Mouse (Mus musculus) 416B (cell line): ENCODE measurements around the gene Spocd1.
A peak's percentile ranks its signal among the peaks of the same experiment; 100 is the strongest.
"Not testable (repeated sequence)": the region's sequence is repeated elsewhere in the genome, so short reads cannot be mapped to it uniquely, and the experiment has no call there.

ENCODE experiments used
- DNase-seq: peaks from one replicate; pipeline ENCODE4 v3.0.0; 2011; ENCODE audit warnings: low read depth

The Spocd1 gene

GRCm38 (mm10) chr4:129928949-129929348 is at the start of gene Spocd1:
TSS of gene Spocd1 (plus strand) at chr4:129929249.
- DNase-seq: no peak

- DNase-seq: no peak
Observed at GRCm38 (mm10) chr4:129880615-129881014, 48.4 kb upstream of the Spocd1 start.

DNA sequence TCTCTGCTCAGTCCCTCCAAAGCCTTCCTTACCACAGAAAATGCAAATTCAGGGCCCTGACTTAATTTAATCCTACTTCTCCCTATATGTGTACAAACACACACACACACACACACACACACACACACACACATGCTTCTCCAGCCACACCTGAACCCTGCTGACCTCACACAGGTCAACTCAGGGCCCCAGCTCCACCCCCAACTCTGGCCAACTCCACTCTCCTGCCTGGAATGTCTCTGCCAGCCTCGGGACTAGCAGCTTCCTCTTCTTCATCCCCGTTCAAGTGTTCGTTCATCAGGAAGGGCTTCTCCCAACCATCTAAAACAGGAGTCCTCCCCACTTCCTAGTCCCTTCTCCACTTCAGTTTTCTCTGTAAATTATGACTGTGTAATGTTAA is 47.4 kb upstream of the Spocd1 start:
- DNase-seq: no peak

DNA sequence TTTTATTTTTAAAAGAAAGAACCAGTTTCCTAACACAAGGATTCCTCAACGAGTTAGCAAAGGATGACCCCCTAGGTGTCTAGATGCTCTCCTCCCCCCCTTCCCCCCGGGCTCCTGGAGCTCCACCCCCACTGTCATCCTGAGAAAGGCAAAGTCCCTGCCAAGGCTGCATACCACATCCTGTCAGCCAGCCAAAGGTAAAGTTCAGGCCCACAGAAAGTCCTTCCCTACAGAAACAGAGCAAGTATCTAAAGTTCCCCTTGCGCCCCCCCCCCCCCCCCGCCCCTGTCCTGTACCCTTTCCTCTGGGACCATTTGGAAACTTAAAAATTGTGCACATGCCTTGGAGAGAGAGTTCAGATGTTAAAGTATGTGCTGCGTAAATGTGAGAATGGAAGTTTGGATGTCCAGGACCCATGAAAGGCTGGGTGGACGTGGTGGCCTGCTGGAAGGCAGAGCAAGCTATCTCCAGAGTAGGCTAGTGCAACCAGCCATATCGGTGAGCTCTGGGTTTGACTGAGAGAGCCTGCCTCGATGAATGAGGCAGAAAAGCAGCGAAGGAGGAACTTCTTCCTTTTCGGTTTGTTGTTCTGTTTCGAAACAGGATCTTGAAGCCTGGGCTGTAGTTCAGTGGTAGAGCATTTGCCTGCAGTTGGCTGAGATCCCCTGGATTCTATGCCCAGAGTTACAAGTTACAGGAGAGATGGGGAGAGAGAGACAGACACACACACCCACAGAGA is 46.3 kb upstream of the Spocd1 start:
- DNase-seq: peak; percentile 92

DNA sequence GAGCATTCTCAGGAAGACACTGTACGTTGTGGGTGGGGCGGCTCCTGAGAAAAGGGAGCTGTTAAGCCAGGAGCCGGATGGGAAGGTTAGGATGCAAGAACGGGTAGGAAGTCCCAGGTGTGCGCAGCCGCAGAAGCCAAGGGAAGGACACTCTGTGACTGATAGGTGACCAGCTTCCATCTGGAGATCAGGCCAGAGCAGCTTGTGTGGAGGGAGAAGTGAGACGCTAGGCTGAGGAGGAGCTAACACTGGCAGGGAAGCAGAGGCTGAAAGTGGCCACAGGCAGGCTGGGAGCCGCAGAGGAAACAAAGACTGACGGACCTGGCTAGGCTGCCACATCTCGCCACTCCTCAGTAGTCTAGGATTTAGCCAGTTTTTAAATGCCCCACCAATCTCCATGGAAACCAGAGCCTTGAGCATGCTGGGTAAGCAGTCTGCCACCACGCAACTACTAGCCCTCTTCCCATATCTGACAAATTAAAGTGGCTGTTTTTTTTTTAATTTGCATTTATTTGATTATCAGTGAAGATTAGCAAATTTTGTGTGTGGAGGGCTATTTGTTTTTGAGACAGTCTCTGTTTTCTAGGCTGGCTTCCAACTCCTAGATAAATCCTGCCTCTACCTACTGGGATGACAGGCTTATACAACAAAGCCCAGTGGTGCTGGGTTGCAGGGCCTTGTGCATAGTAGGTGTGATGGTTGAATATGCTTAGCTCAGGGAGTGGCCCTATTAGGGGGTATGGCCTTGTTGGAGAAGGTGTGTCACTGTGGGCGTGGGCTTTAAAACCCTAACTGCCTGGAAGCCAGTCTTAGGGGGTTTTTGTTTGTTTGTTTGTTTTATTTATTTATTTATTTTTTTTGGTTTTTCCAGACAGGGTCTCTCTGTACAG is 44.8 kb upstream of the Spocd1 start:
- peak; percentile 66 for DNase-seq

DNA sequence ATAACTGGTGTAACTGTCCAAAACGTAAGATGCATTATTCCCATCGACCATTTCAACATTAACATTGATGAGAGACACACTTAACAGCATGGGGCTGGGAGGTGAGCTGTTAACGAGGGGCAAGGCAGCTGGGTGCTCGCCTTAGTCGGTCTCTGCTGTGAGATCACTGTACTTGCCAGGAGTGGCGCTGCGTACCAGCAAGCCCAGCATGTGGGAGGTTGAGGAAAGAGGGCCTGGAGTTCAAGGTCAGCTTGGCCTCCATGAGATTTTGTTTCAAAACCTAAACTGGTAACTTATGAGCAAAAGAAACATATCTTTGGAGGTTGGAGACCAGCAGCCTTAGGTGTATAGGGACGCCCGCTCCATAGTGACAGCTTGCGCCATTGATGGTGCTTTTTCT is 39.4 kb upstream of the Spocd1 start:
- no peak for DNase-seq

DNA sequence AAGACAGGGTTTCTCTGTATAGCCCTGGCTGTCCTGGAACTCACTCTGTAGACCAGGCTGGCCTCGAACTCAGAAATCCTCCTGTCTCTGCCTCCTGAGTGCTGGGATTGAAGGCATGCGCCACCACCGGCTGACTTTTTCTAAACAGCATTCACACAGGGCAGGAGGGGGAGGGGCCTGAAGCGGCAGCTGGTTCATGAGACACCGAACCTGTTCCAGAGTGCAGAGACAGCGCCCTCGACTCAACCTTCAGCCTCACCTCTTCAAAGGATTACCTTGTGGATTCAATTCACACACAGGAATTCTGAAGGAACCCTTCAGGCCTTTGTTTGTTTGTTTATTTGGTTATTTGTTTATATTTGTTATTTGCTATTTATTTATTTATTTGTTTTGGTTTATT is 39.0 kb upstream of the Spocd1 start:
- no peak for DNase-seq

DNA sequence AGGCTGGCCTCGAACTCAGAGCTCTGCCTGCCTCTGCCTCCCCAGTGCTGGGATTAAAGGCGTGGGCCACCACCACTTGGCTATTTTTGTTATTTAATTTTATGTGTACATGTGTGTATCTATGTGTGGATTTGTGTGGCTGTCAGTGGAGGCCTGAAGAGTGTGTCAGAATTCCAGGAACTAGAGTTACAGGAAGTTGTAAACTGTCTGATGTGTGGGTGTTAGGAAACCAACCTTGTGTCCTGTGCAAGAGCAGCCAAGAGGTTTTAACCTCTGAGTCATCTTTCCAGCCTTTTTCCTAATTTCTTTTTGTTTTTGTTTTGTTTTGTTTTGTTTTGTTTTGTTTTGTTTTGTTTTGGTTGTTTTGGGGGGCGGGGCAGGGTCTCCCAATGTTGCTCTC is 34.2 kb upstream of the Spocd1 start:
- peak; percentile 54 for DNase-seq

GRCm38 (mm10) chr4:129898815-129899214 is 30.2 kb upstream of the Spocd1 start:
- not testable (repeated sequence) for DNase-seq

GRCm38 (mm10) chr4:129902394-129902793 is 26.7 kb upstream of the Spocd1 start:
- no peak for DNase-seq

- DNase-seq: no peak
Observed at GRCm38 (mm10) chr4:129903577-129903976, 25.5 kb upstream of the Spocd1 start.

DNA sequence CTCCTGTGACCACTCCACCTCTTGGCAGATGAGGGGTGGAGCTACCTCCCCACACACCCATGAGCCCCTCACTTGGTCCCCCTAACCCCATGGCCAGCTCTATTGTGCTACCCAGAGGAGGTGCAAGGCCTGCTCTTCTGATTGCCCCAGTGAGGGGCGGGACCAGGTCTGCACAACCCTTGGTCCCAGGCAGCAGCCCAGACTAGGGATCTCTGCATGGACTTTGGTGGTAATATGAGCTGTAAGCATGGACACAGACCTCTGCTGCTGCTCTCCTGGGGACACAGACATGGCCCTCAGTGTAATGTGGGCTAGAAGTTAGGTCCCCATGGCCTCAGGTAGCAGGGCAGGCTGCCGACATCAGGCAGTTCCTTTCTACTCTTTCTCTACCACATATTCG is 24.0 kb upstream of the Spocd1 start:
- no peak for DNase-seq

GRCm38 (mm10) chr4:129906016-129906415 is 23.0 kb upstream of the Spocd1 start:
- DNase-seq: no peak

DNA sequence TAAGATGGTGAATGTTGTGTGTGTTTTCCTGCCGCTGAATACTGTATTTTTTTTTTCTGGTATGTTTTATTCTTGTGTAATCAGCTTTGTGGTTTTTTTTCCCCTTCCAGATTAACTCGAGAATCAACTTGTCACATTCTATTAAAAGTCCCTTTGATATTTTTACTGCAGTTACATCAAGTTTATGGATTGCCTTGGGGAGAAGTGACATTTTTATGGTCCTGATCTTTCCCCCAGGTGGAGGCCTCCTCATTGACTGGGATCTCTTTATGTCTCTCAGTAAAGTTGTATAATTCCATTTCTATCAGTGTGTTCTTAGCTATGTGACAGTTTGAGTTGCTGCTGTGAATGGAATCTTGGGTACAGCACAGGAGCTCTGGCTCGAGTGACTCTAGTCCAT is 20.2 kb upstream of the Spocd1 start:
- DNase-seq: peak; percentile 48

DNA sequence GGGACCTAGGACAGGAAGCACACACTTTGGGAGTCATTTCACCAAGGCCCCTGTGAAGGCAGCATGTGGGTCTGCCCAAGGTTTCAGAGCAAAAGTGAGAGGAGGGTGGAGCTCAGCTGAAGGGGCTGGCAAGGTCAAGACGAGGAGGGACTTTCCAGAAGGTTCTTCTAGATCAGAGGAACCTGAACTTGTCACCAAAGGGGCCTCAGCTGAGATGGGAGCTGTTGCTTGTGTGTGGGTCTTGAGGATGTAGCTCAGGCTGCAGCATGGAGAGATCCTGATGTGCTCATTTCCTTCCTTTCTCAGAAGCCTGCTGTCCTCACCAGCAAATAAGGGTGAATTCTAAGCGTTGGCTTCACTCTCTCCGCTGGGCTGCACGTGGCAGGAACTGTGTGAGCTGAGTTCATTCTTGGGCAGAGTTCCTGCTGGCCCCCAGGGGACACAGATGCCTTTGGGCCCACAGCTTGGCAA is 19.8 kb upstream of the Spocd1 start:
- peak; percentile 84 for DNase-seq

GRCm38 (mm10) chr4:129912998-129913397 is 16.1 kb upstream of the Spocd1 start:
- no peak for DNase-seq

DNA sequence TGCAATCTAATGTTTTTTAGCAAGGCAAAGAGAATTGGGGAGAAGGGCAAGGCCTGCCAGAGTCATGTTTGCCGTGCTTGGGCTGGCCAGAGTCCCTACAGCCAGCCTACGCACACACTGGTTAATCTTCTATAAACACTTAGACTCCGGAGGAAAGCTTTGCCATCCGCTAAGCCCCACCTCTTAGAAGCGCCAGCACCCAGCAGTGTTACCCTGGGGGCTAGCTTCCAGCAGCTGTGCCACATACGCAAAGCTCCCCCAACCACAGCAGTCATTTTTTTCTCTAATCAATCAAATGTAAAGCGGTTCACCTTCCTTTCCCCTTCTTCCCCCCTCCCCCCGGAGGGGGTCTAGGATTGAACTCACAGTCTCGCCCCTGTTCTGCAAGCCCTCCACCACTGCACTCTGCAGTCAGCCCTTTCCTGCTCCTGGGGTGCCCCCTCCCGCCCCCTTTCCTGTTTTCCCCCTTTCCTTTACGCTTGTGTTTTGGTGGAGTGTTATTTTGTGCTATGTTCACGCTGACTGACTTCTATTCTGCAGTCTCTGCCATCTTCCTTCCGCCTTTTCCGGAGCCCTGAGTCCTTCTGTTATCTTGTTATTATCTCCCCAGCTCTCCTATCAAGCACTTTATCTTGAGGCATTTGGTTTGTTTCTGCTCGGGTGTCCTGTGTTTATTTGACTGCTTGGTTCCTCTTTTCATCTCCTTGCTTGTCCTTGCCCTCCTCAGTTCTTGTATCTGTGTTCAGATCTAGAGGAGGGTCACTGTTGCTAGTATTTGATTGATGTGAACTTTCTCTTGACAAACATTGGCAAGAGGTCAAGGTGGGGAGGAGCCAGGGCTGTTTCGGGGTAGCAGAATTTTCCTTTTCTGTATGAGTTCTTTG is 15.0 kb upstream of the Spocd1 start:
- peak; percentile 79 for DNase-seq

DNA sequence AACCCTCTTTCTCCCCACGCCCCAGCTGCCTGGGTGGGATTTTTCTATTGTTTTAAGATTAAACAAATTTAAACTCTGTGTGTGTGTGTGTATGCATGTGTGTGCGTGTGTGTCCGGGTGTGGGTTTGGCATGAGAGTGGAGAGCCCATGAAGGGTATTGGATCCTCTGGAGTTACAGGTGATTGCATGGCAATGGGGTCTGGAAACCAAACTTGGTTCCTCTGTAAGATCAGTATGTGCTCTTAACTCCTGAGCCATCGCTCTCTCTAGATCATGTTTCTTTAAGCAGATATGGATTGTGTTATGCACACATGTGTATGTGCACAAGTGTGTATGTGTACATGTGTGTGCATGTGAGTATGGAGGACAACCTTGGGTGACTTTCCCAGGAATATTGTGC is 14.4 kb upstream of the Spocd1 start:
- no peak for DNase-seq

DNA sequence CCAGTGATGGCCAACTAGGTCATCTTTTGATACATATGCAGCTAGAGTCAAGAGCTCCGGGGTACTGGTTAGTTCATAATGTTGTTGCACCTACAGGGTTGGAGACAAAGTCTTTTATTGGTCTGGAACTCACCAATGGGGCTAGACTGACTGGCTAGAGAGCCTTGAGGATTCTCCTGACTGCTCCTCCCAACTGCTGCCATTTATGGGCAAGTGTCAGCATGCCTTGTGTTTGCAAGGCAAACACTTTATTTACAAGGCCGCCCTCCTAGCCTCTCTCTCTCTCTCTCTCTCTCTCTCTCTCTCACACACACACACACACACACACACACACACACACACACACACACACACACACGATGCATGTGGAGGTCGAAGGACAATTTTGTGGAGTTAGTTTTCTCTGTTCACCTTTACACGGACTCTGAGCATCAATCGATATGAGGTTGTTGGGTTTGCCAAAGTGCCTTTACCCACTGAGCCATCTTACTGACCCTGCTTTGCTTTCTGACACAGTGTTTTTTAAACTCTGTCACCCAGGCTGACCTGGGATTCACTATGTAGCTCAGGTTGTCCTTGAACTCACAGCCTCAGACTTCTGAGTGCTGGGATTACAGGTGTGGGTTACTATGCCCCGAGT is 13.6 kb upstream of the Spocd1 start:
- DNase-seq: no peak

GRCm38 (mm10) chr4:129916159-129916558 is 12.9 kb upstream of the Spocd1 start:
- DNase-seq: no peak

DNA sequence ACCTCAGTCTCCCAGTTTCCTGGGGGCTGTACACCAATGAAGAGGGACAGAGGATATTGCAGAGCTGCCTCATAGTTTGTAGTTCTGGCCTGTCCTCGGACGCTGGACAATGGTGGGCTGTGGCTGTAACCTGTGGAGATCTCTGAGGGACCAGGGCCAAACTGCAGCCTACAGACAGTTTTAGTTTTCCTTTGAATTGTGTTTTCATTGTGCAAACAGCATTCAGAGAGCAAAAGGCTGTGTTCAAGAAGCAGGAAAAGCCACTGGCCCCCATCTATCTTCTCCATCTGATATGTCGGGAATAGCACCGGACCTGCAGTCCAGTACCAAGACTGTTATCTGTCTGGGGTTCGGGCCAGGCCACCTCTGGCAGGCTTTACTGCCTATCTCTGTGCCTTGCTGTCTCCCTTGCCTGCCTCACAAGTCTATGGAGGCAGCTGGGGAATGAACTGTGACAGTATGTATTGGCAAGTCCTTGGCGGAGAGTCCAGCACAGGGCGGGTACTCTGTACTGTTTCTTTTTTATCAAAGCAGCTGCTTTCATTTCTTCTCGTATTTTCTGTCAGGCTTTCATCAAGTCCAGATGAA is 11.9 kb upstream of the Spocd1 start:
- no peak for DNase-seq
